Mouse (Mus musculus): ENCODE data around the gene Utrn. TPM values are rescaled to one million over a fixed set of nuclear protein-coding genes. Genes with fewer than 3 reads are reported as not detected.

Gene Utrn
- total RNA-seq, 2 experiments from 2014 or later = 68.5 to 96.0 TPM

GRCm38 (mm10) chr10:12414967-12415366 lies 454.2 kb downstream of the Utrn start:
- no peak for DNase-seq

- no peak for DNase-seq
These were observed 462.6 kb downstream of the Utrn start for GRCm38 (mm10) chr10:12406338-12407110.

- no peak for DNase-seq
These were observed 469.7 kb downstream of the Utrn start for GRCm38 (mm10) chr10:12399450-12399849.

- DNase-seq = no peak
These were observed 489.0 kb downstream of the Utrn start for GRCm38 (mm10) chr10:12380139-12380538.

GRCm38 (mm10) chr10:12379123-12379522 lies 490.0 kb downstream of the Utrn start:
- no peak for DNase-seq

- DNase-seq = no peak
These were observed 491.4 kb downstream of the Utrn start for GRCm38 (mm10) chr10:12377727-12378126.

GRCm38 (mm10) chr10:12376015-12376414 lies 493.1 kb downstream of the Utrn start:
- DNase-seq = no peak

GRCm38 (mm10) chr10:12374741-12375140 lies 494.4 kb downstream of the Utrn start:
- DNase-seq = no peak

- DNase-seq = peak; percentile 40
These were observed 514.6 kb downstream of the Utrn start for GRCm38 (mm10) chr10:12354556-12354955.

GRCm38 (mm10) chr10:12354106-12354505 lies 515.1 kb downstream of the Utrn start:
- no peak for DNase-seq

GRCm38 (mm10) chr10:12339704-12340558 lies 529.2 kb downstream of the Utrn start:
- DNase-seq = no peak

GRCm38 (mm10) chr10:12339005-12339703 lies 530.0 kb downstream of the Utrn start:
- DNase-seq = no peak

Other genes starting within 250 kb of the Utrn start
- gene Stx11, start 94.9 kb upstream of the Utrn start, total RNA-seq (2021) = 1 to 10 TPM; 4.5 to 4.7 TPM
- 10 to 100 TPM; 10.5 to 11.8 TPM for gene Sf3b5, start 136.0 kb upstream of the Utrn start, total RNA-seq (2021)
- 10 to 100 TPM; 33.4 to 35.2 TPM for gene Plagl1, start 191.1 kb upstream of the Utrn start, total RNA-seq (2021)